ENCODE assay signal across 15 mouse cellular contexts in genomic region chr4:134675800-134676199, GRCm38 (mm10). TPM values are rescaled to one million over a fixed set of nuclear protein-coding genes. Genes with fewer than 3 reads are reported as not detected.
DNase-seq lines count a peak whose midpoint lies in the region; ATAC-seq lines count a peak whose summit lies in the region.
"Had no signal": no experiment of that assay in that cellular context is flagged by ENCODE, and none has a peak within 500 bp of the region (broad histone marks: within the 10 kb centered on the region; RNA-seq: fewer than 3 reads in every experiment).

No protein-coding gene starts in this region.

- H3K27ac ChIP-seq in heart, embryonic 11.5 days (ENCODE audit: low read depth, low read length), result peak overlapping the region; percentile 70
- H3K27ac ChIP-seq in hindbrain, embryonic 16.5 days (ENCODE audit: low read depth, low read length), result peak overlapping the region; percentile 11; the same call in 1 of the 2 replicates
- H3K27ac ChIP-seq in hindbrain, embryonic 13.5 days, result no peak overlapping the region
- H3K27ac ChIP-seq: gastrocnemius, adult 2 months; lung, embryonic 15.5 days; midbrain, embryonic 15.5 days had no signal

- ATAC-seq in heart, embryonic 11.5 days (replicated peaks; ENCODE audit: insufficient number of reproducible peaks, low FRiP score, low TSS enrichment), result no peak
- ATAC-seq in hindbrain, embryonic 16.5 days, result no peak
- no peak for ATAC-seq in hindbrain, embryonic 13.5 days (ENCODE audit: low FRiP score)
- ATAC-seq: forebrain, postnatal 0 days; midbrain, embryonic 15.5 days had no signal

- H3K4me2 ChIP-seq in heart, embryonic 11.5 days, result no peak overlapping the region; the same call in 1 of the 2 replicates
- H3K4me2 ChIP-seq in hindbrain, embryonic 16.5 days (ENCODE audit: low read length), result no peak overlapping the region
- no peak overlapping the region for H3K4me2 ChIP-seq in hindbrain, embryonic 13.5 days
- H3K4me2 ChIP-seq: liver, embryonic 11.5 days; lung, embryonic 15.5 days; midbrain, embryonic 15.5 days had no signal

- peaks cover 38% of the 10 kb centered on the region for H3K4me1 ChIP-seq in heart, embryonic 11.5 days (ENCODE audit: control insufficient read depth, insufficient read depth, low read length)
- H3K4me1 ChIP-seq in hindbrain, embryonic 16.5 days (ENCODE audit: control insufficient read depth, insufficient read depth, low read depth, low read length), result peaks cover 40% of the 10 kb centered on the region
- H3K4me1 ChIP-seq in hindbrain, embryonic 13.5 days (replicated peaks), result peaks cover 58% of the 10 kb centered on the region

- H3K27me3 ChIP-seq in heart, embryonic 11.5 days (ENCODE audit: control insufficient read depth, insufficient read depth, low read length), result no peaks in the 10 kb centered on the region
- no peaks in the 10 kb centered on the region for H3K27me3 ChIP-seq in hindbrain, embryonic 16.5 days (replicated peaks; ENCODE audit: control insufficient read depth, insufficient read depth, low read length)
- H3K27me3 ChIP-seq in hindbrain, embryonic 13.5 days, result 0 out of 2 replicates have a peak, but pooled peaks cover 10% of the 10 kb centered on the region
- H3K27me3 ChIP-seq: lung, embryonic 15.5 days; midbrain, embryonic 15.5 days had no signal

- no peaks in the 10 kb centered on the region for H3K36me3 ChIP-seq in heart, embryonic 11.5 days (ENCODE audit: control insufficient read depth, insufficient read depth, low read length)
- H3K36me3 ChIP-seq in hindbrain, embryonic 16.5 days (ENCODE audit: control insufficient read depth, insufficient read depth, low read length), result no peaks in the 10 kb centered on the region
- no peaks in the 10 kb centered on the region for H3K36me3 ChIP-seq in hindbrain, embryonic 13.5 days
- H3K36me3 ChIP-seq: lung, embryonic 15.5 days; midbrain, embryonic 15.5 days had no signal

- H3K4me3 ChIP-seq in heart, embryonic 11.5 days (ENCODE audit: low read depth, low read length), result no peak overlapping the region
- no peak overlapping the region for H3K4me3 ChIP-seq in hindbrain, embryonic 16.5 days (ENCODE audit: low read length)
- no peak overlapping the region for H3K4me3 ChIP-seq in hindbrain, embryonic 13.5 days
- H3K4me3 ChIP-seq: erythroblast, embryonic 14.5 days; gastrocnemius, adult 2 months; lung, embryonic 15.5 days; midbrain, embryonic 15.5 days had no signal

- DNase-seq in heart, postnatal 14 days, result no peak
- DNase-seq in retina, postnatal 1 day, result peak; percentile 40
- no peak for DNase-seq in retina, embryonic 14.5 days (ENCODE audit: low spot score)
- DNase-seq in gastrocnemius, adult 8-10 months (ENCODE audit: low spot score in 2 of 2), result no peak
- DNase-seq: adrenal gland, adult 2 months; cerebellum, adult 11-12 months; forebrain, postnatal 0 days; gastrocnemius, adult 2 months had no signal

- 22% methylated on average over 8 of the region's 8 CpGs for WGBS in heart, embryonic 11.5 days (ENCODE audit: insufficient replicate concordance)
- 32% methylated on average over 8 of the region's 8 CpGs for WGBS in hindbrain, embryonic 16.5 days
- 31% methylated on average over 8 of the region's 8 CpGs for WGBS in hindbrain, embryonic 13.5 days

- H3K9ac ChIP-seq in heart, embryonic 11.5 days (ENCODE audit: low read depth, low read length), result 0 out of 2 replicates have a peak overlapping the region, but pooled peaks have one; percentile 22
- no peak overlapping the region for H3K9ac ChIP-seq in hindbrain, embryonic 16.5 days (ENCODE audit: low read depth, low read length)
- no peak overlapping the region for H3K9ac ChIP-seq in hindbrain, embryonic 13.5 days
- H3K9ac ChIP-seq: forebrain, postnatal 0 days; lung, embryonic 15.5 days; midbrain, embryonic 15.5 days had no signal

- intact Hi-C loops in heart, postnatal 14 days (cut with DNase I), result no loop called here

- H3K9me3 ChIP-seq in heart, embryonic 11.5 days (replicated peaks; ENCODE audit: control insufficient read depth, low read length), result no peaks in the 10 kb centered on the region
- no peaks in the 10 kb centered on the region for H3K9me3 ChIP-seq in hindbrain, embryonic 16.5 days (ENCODE audit: control insufficient read depth, low read length)
- H3K9me3 ChIP-seq in hindbrain, embryonic 13.5 days, result no peaks in the 10 kb centered on the region
- H3K9me3 ChIP-seq: lung, embryonic 15.5 days; midbrain, embryonic 15.5 days had no signal

RNA-seq across cellular contexts. Expression of gene Man1c1, which starts 28.3 kb away (rescaled TPM):
- 8.6 and 9.3 TPM in 2 replicates for polyA plus RNA-seq in heart, embryonic 11.5 days (2014; fragmentation: Nextera tagmentation; extraction: Ambion mirVana)
- 10 to 100 TPM; 25.1 to 25.8 TPM for total RNA-seq in heart, postnatal 14 days (2021)
- 3.7 and 5.1 TPM in 2 replicates for polyA plus RNA-seq in hindbrain, embryonic 16.5 days (2015; fragmentation: Nextera tagmentation; extraction: Ambion mirVana)
- polyA plus RNA-seq in hindbrain, embryonic 13.5 days (2015; fragmentation: Nextera tagmentation; extraction: Ambion mirVana), result 3.6 and 3.8 TPM in 2 replicates
- total RNA-seq in gastrocnemius, adult 8-10 months (2022), result 1 to 10 TPM; 1.8 to 2.7 (median 2.1) TPM
